Mouse (Mus musculus): Measurements from ENCODE around the gene Zfp772.
"Not testable (repeated sequence)": the region's sequence is repeated elsewhere in the genome, so short reads cannot be mapped to it uniquely, and the experiment has no call there.

Gene Zfp772

GRCm38 (mm10) chr7:7209313-7210151 lies at the start of gene Zfp772:
Zfp772 (minus strand) TSS chr7:7209998.
- not testable (repeated sequence) for DNase-seq (ENCODE audit: low spot score)

GRCm38 (mm10) chr7:7247228-7247627 lies 37.4 kb upstream of the Zfp772 start, which contains the start of gene Vmn2r29:
Vmn2r29 (minus strand) TSS chr7:7247328.
- not testable (repeated sequence) for DNase-seq (ENCODE audit: low spot score)

- DNase-seq (ENCODE audit: low spot score), result peak; percentile 76
Observed at GRCm38 (mm10) chr7:7188191-7188942, 21.4 kb downstream of the Zfp772 start.

GRCm38 (mm10) chr7:7187417-7188190 lies 22.2 kb downstream of the Zfp772 start:
- DNase-seq (ENCODE audit: low spot score), result peak; percentile 4

GRCm38 (mm10) chr7:7185897-7186296 lies 23.9 kb downstream of the Zfp772 start:
- DNase-seq (ENCODE audit: low spot score), result no peak

GRCm38 (mm10) chr7:7171227-7172147 lies 38.3 kb downstream of the Zfp772 start, which contains the start of gene Zfp418:
Zfp418 (plus strand) TSS chr7:7171330.
- peak; percentile 76 for DNase-seq (ENCODE audit: low spot score)

Measured in retina, embryonic 14.5 days (tissue).